Mouse (Mus musculus) neutrophil, adult 65 days (primary cell): ENCODE data around the gene Pusl1. TPM values are rescaled to one million over a fixed set of nuclear protein-coding genes. Genes with fewer than 3 reads are reported as not detected.

Source experiments
- total RNA-seq: library from RNA; stranded (reverse); gene quantifications from 2 replicates; pipeline ENCODE4 v1.2.4, GENCODE M21; 2023

Gene Pusl1
- 10.6 and 10.8 TPM in 2 replicates for total RNA-seq

GRCm38 (mm10) chr4:155891551-155892001 lies at the start of gene Pusl1, which contains the start of gene Acap3:
Pusl1 (minus strand) TSS chr4:155891781.
Acap3 (plus strand) TSS chr4:155891822.

DNA sequence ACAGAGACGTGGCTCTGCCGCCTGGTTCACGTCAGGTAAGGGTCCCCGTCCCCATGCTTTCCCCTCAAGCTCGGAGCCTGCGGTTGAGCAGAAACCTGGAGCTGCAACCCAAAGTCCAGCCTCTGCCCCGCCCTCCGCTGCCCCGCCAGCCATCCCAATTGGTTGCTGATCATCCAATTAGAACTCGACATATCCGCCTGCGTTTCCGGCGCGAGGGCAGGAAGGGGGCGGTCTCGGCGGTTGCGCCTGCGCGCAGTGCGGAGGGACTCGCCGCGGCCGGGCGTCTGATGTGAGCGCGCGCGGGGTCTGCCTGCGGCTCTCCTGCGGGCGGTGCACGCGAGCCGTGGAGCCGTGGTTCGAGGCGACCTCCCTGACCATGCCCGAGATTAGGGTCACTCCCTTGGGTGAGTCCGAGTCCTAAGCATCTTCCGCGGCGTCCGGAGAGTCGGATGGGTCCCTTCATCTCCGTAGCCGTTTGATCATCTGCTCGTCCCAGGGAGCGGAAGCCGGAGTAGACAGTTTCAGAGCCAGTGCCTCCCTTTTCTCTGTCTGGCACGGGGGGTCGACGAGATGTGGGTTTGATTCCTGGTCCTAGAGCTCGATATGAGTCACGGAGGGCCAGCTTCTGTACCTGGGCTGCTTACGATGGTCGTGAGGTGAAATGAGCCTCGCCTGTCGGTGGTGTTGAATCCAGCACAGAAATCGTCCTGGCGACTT lies 22.1 kb downstream of the Pusl1 start, which contains the start of the genes Cptp and Ints11:
Cptp (minus strand) TSS at position 124 of the 717 bp plus-strand sequence.
Ints11 (plus strand) TSS at position 230 of the 717 bp plus-strand sequence.

GRCm38 (mm10) chr4:155863001-155863400 lies 28.6 kb downstream of the Pusl1 start, which contains the start of gene Tas1r3:
Tas1r3 (minus strand) TSS chr4:155863362.

GRCm38 (mm10) chr4:155846871-155847578 lies 44.6 kb downstream of the Pusl1 start, which contains the start of gene Dvl1:
Dvl1 (plus strand) TSS chr4:155847402.

GRCm38 (mm10) chr4:155839483-155839910 lies 52.1 kb downstream of the Pusl1 start, which contains the start of gene Mxra8:
Mxra8 (plus strand) TSS chr4:155839680.

Other genes starting within 250 kb of the Pusl1 start
- not detected in 2 replicates for gene Gm10563, start 246.4 kb downstream of the Pusl1 start, total RNA-seq
- gene Mmp23, start 238.4 kb downstream of the Pusl1 start, total RNA-seq: 0.34 and 1.3 TPM in 2 replicates
- 30.7 and 38.4 TPM in 2 replicates for gene Mib2, start 222.6 kb downstream of the Pusl1 start, total RNA-seq
- gene Fndc10, start 197.4 kb downstream of the Pusl1 start, total RNA-seq: 0.22 and 0.54 TPM in 2 replicates
- gene Ssu72, start 187.0 kb downstream of the Pusl1 start, total RNA-seq: 82.1 and 98.7 TPM in 2 replicates
- gene Tmem240, start 157.0 kb downstream of the Pusl1 start, total RNA-seq: 0.23 and 0.41 TPM in 2 replicates
- gene Atad3a, start 130.7 kb downstream of the Pusl1 start, total RNA-seq: 7.3 and 11.4 TPM in 2 replicates
- gene Vwa1, start 117.1 kb downstream of the Pusl1 start, total RNA-seq: not detected in 2 replicates
- not detected in 2 replicates for gene Tmem88b, start 105.9 kb downstream of the Pusl1 start, total RNA-seq
- gene Ankrd65, start 101.3 kb downstream of the Pusl1 start, total RNA-seq: not detected in 2 replicates
- gene Mrpl20, start 88.9 kb downstream of the Pusl1 start, total RNA-seq: 45.0 and 61.8 TPM in 2 replicates
- 162 and 225 TPM in 2 replicates for gene Ccnl2, start 79.3 kb downstream of the Pusl1 start, total RNA-seq
- 98.0 and 129 TPM in 2 replicates for gene Aurkaip1, start 60.5 kb downstream of the Pusl1 start, total RNA-seq
- gene Mxra8, start 52.1 kb downstream of the Pusl1 start, total RNA-seq: 0.23 and 1.3 TPM in 2 replicates
- 49.9 and 68.5 TPM in 2 replicates for gene Dvl1, start 44.4 kb downstream of the Pusl1 start, total RNA-seq
- gene Tas1r3, start 28.4 kb downstream of the Pusl1 start, total RNA-seq: 2.3 and 2.6 TPM in 2 replicates
- 20.5 and 22.6 TPM in 2 replicates for gene Cptp, start 22.3 kb downstream of the Pusl1 start, total RNA-seq
- 31.9 and 42.4 TPM in 2 replicates for gene Ints11, start 22.2 kb downstream of the Pusl1 start, total RNA-seq
- 55.0 and 80.6 TPM in 2 replicates for gene Acap3, start within 50 bp of the Pusl1 start, total RNA-seq
- gene Ube2j2, start 52.0 kb upstream of the Pusl1 start, total RNA-seq: 100 and 130 TPM in 2 replicates
- gene C1qtnf12, start 70.5 kb upstream of the Pusl1 start, total RNA-seq: 18.1 and 25.1 TPM in 2 replicates
- 1.6 and 1.9 TPM in 2 replicates for gene B3galt6, start 100.9 kb upstream of the Pusl1 start, total RNA-seq
- gene Sdf4, start 101.1 kb upstream of the Pusl1 start, total RNA-seq: 101 and 115 TPM in 2 replicates
- gene Tnfrsf4, start 122.1 kb upstream of the Pusl1 start, total RNA-seq: 1.5 and 2.1 TPM in 2 replicates
- 3.5 and 6.8 TPM in 2 replicates for gene Tnfrsf18, start 134.4 kb upstream of the Pusl1 start, total RNA-seq
- not detected in 2 replicates for gene Ttll10, start 167.6 kb upstream of the Pusl1 start, total RNA-seq
- gene 9430015G10Rik, start 218.2 kb upstream of the Pusl1 start, total RNA-seq: 12.2 and 12.7 TPM in 2 replicates
- 0.18 and 0.35 TPM in 2 replicates for gene Rnf223, start 238.7 kb upstream of the Pusl1 start, total RNA-seq